Mouse (Mus musculus): ENCODE measurements at regions not wholly inside any gene's neighbourhood (a gene's known extent, or its start where the extent isn't known, plus 50 kb on each side); places are given as distances from the start of the nearest gene placed in this dataset.

- no peak for TF ChIP-seq CTCF (conservative IDR thresholded peaks at IDR 0.05; ENCODE audit: insufficient read depth, insufficient read length, low read depth, low read length)
- TF ChIP-seq POLR2A (IDR thresholded peaks at IDR 0.05; ENCODE audit: low read depth, low read length) = no peak
Measured at GRCm38 (mm10) chr15:25019352-25019941, 394.1 kb downstream of the Basp1 start.
